Mouse (Mus musculus): ENCODE measurements around the gene Rtn4.

- TF ChIP-seq CTCF (IDR thresholded peaks at IDR 0.05; ENCODE audit: insufficient read depth, low read length) (no peak), POLR2A (IDR thresholded peaks at IDR 0.05; ENCODE audit: borderline replicate concordance, extremely low read depth, low read depth, low read length) (no peak)
Observed at GRCm38 (mm10) chr11:29669706-29670105, 23.0 kb upstream of the Rtn4 start.

Data from lung, adult 2 months (tissue).